Mouse (Mus musculus) thymus, adult 2 months (tissue): Measurements from ENCODE around the gene Aebp2. TPM values are rescaled to one million over a fixed set of nuclear protein-coding genes. Genes with fewer than 3 reads are reported as not detected.
A peak's percentile ranks its signal among the peaks of the same experiment; 100 is the strongest.
"Not testable (repeated sequence)": the region's sequence is repeated elsewhere in the genome, so short reads cannot be mapped to it uniquely, and the experiment has no call there.

ENCODE experiments used
- DNase-seq: peaks from one replicate; pipeline ENCODE4 v3.0.0; 2021
- H3K27ac ChIP-seq: fragments of 200-500 bp; 2 replicates; pipeline ENCODE4 v1.5.1; 2012; ENCODE audit warnings: low read length, control low read depth; ENCODE audit not compliant: control insufficient read depth, insufficient read depth
- H3K27me3 ChIP-seq: fragments of 200-500 bp; 2 replicates; pipeline ENCODE4 v1.6.1; 2012; ENCODE audit warnings: mild to moderate bottlenecking, low read length, moderate library complexity, mixed read lengths; ENCODE audit not compliant: control insufficient read depth, insufficient read depth
- H3K36me3 ChIP-seq: fragments of 200-500 bp; 2 replicates; pipeline ENCODE4 v1.6.1; 2012; ENCODE audit warnings: mild to moderate bottlenecking, low read length, moderate library complexity; ENCODE audit not compliant: control insufficient read depth, insufficient read depth
- H3K4me1 ChIP-seq: fragments of 200-500 bp; replicated peaks from 2 replicates; pipeline ENCODE4 v1.6.1; 2012; ENCODE audit warnings: low read length; ENCODE audit not compliant: control insufficient read depth, insufficient read depth
- H3K4me3 ChIP-seq: fragments of 200-500 bp; 2 replicates; pipeline ENCODE4 v1.5.1; 2012; ENCODE audit warnings: mild to moderate bottlenecking, low read length, control low read depth, moderate library complexity; ENCODE audit not compliant: control insufficient read depth, insufficient read depth
- CTCF ChIP-seq: fragments of 200-500 bp; IDR thresholded peaks from 2 replicates; pipeline ENCODE4 v1.5.1; 2012; ENCODE audit warnings: mild to moderate bottlenecking, control low read depth, low read length, moderate library complexity, borderline replicate concordance; ENCODE audit not compliant: control insufficient read depth, poor library complexity, insufficient read depth; ENCODE audit errors: extremely low read depth
- POLR2A ChIP-seq: fragments of 200-500 bp; IDR thresholded peaks from 2 replicates; pipeline ENCODE4 v1.6.1; 2012; ENCODE audit warnings: mild to moderate bottlenecking, low read length, control low read depth, moderate library complexity; ENCODE audit not compliant: control insufficient read depth, poor library complexity, insufficient read depth; ENCODE audit errors: extremely low read depth
- WGBS: fragments of 180-500 bp; shearing (Covaris S2); methylation state at CpG from one replicate; pipeline ENCODE4 v1.1.7; 2018; 5-methylcytosine and 5-hydroxymethylcytosine counted together
- polyA plus RNA-seq: library from polyadenylated mRNA; depleted of rRNA; stranded (reverse); fragments of >200 nt; gene quantifications from 2 replicates; pipeline ENCODE4 v1.2.3, GENCODE M21; 2012; rRNA removed

Gene Aebp2
- 56.9 and 74.2 TPM in 2 replicates for polyA plus RNA-seq

- 54% methylated on average over 30 of the region's 30 CpGs for WGBS
- H3K36me3 ChIP-seq: no peaks in the 10 kb centered on the region
- peaks cover 29% of the 10 kb centered on the region for H3K4me1 ChIP-seq
- peak within 1 kb of the TSS; percentile 46; the same call in 1 of the 2 replicates for H3K27ac ChIP-seq
- no peaks in the 10 kb centered on the region for H3K27me3 ChIP-seq
- DNase-seq: no peak
- peak within 1 kb of the TSS; percentile 98 for H3K4me3 ChIP-seq
- no peak for TF ChIP-seq POLR2A
- TF ChIP-seq CTCF: no peak
These were observed at the start of gene Aebp2 for GRCm38 (mm10) chr6:140622391-140623225. Gene Aebp2, plus strand, starts transcription at chr6:140622663.

DNA sequence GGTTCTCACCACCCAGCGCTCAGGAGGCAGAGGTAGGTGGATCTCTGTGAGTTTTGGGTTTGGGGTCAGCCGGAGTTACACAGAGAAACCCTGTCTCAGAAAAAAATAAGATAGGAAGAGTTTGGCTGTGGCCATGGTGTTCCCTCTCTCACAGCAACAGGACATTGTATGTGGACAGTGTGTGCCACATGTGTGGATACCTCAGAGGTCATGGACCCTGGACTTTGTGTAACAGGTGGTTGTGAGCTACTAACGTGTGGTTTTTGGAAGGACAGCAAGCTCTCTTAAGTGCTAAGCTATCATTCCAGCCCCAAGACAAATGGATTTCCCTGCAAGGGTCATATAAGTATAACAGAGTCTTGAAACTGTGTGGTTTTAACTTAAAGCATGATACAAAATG lies 47.5 kb upstream of the Aebp2 start:
- no peak for DNase-seq
- 95% methylated on average over 3 of the region's 3 CpGs for WGBS
- H3K4me3 ChIP-seq: no peak overlapping the region
- peaks cover 4% of the 10 kb centered on the region for H3K4me1 ChIP-seq
- H3K36me3 ChIP-seq: 0 out of 2 replicates have a peak, but pooled peaks cover 4% of the 10 kb centered on the region
- no peak overlapping the region for H3K27ac ChIP-seq
- TF ChIP-seq POLR2A: no peak
- TF ChIP-seq CTCF: no peak
- H3K27me3 ChIP-seq: no peaks in the 10 kb centered on the region

DNA sequence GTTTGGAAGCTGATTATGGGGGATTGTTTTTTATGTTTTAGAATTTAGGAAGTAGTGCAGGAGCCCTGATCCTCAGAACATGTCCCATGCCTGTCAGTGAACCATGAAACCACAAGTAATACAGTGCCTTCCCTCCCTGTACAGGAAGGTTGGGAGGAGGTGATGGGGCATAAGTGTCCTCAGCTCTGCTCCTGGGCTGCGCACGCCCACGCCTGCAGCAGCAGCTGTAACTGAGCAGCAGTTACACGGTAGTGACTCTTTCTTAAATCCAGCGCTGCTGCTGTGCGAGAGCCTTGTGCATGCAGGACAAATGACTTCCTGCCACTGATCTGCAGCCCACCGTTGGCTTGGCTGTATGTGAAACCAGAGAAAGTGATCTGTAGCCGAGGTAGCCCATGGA lies 46.3 kb upstream of the Aebp2 start:
- 39% methylated on average over 8 of the region's 8 CpGs for WGBS
- peaks cover 4% of the 10 kb centered on the region for H3K4me1 ChIP-seq
- no peak for TF ChIP-seq CTCF
- TF ChIP-seq POLR2A: no peak
- DNase-seq: peak; percentile 18
- no peak overlapping the region for H3K27ac ChIP-seq
- no peak overlapping the region for H3K4me3 ChIP-seq
- no peaks in the 10 kb centered on the region for H3K36me3 ChIP-seq
- H3K27me3 ChIP-seq: no peaks in the 10 kb centered on the region

DNA sequence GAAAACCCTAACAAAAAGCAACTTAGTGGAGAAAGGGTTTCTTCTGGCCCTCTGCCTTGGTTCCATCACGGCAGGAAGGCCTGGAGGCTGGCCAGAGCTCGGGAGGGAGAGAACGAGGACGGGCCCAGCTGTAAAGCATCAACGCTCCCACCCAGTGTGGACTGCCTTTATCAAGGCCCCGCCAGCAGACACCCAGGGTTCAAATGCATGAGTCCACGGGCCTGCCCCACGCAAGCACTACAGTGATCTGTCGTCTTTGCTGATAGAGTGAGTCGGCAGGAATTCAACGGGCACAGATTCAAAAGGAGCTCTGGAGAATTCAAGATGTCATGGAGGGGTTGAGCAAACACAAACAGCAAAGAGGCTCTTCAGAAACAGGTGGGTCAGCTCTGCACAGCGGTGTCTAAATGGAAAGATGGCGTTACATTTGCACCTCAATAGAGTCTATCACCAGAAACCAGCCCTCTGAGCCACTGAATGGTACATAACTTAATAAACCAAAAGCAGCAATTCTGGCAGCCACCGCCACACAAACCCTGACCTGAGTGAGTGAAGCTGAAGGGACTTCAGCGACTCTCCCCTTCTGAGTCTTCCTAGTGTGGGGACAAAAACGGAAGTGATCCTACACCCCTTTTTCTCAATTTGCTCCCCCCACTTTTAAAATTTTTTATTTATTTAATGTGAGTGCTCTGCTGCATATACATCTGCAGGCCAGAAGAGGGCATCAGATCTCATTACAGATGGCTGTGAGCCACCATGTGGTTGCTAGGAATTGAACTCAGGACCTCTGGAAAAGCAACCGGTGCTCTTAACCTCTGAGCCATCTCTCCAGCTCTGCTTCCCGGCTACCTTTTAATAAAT lies 45.3 kb upstream of the Aebp2 start:
- no peak for DNase-seq
- no peaks in the 10 kb centered on the region for H3K27me3 ChIP-seq
- peaks cover 4% of the 10 kb centered on the region for H3K4me1 ChIP-seq
- WGBS: 87% methylated on average over 18 of the region's 18 CpGs
- no peak for TF ChIP-seq POLR2A
- no peak for TF ChIP-seq CTCF
- no peak overlapping the region for H3K27ac ChIP-seq
- no peaks in the 10 kb centered on the region for H3K36me3 ChIP-seq
- H3K4me3 ChIP-seq: no peak overlapping the region

DNA sequence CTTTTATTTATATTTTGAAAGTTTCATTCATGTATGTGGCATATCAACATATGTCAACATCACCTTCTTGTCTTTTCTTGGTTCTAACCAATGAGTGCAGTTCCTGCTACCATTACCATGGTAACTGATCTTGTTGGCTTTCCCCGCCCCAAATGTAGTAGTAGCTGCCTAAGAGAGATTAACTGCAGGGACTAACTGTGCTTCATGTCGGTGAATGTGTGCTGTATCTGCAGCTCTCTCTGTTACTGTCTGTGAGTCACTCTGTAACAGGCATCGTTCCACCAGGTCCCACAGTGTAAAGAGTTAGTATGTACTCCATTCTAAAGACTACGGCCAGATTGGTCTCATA lies 44.7 kb upstream of the Aebp2 start:
- no peak for DNase-seq
- peaks cover 4% of the 10 kb centered on the region for H3K4me1 ChIP-seq
- TF ChIP-seq POLR2A (no peak), CTCF (no peak)
- no peaks in the 10 kb centered on the region for H3K36me3 ChIP-seq
- no peak overlapping the region for H3K4me3 ChIP-seq
- 98% methylated on average over 4 of the region's 4 CpGs for WGBS
- no peak overlapping the region for H3K27ac ChIP-seq
- H3K27me3 ChIP-seq: no peaks in the 10 kb centered on the region

GRCm38 (mm10) chr6:140578985-140579384 lies 43.5 kb upstream of the Aebp2 start:
- H3K4me3 ChIP-seq, H3K4me1 ChIP-seq, H3K36me3 ChIP-seq, H3K27ac ChIP-seq, DNase-seq, H3K27me3 ChIP-seq: not testable (repeated sequence)
